21 mouse cellular contexts compared by ENCODE assay signal in the genomic region with DNA sequence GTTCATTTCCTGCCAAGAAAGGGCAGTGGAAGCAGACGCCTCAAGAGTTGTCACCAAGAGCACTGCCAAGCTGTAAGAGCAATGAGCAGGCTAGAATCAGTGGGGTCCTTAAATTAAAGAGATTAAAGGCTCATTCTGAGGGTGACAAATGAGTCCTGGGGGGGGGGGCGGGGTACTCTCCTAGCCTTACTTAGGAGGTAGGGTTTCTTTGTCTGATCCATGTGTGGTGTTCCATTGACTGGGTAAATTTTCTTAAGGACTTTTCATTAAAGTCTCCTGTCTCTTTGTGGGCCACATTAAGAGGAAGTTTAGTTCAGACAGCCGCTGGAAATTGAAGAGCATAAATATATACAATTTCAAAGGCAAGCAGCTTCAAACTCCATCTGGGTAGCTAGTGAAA.
DNase-seq lines count a peak whose midpoint lies in the region; ATAC-seq and TF ChIP-seq lines count a peak whose summit lies in the region.
"Had no signal": no experiment of that assay in that cellular context is flagged by ENCODE, and none has a peak within 500 bp of the region (broad histone marks: within the 10 kb centered on the region; RNA-seq: fewer than 3 reads in every experiment).

No protein-coding gene starts in this region.

- intact Hi-C loops in gastrocnemius, adult 2 months (cut with DNase I): no loop called here

- H3K36me3 ChIP-seq in heart, embryonic 15.5 days: peaks cover 3% of the 10 kb centered on the region; the same call in 1 of the 2 replicates

- no peak for ATAC-seq in heart, embryonic 15.5 days (replicated peaks; ENCODE audit: insufficient number of reproducible peaks, insufficient read depth, low FRiP score, low read depth)
- ATAC-seq: forebrain, embryonic 16.5 days; hindbrain, embryonic 16.5 days; intestine, embryonic 16.5 days; lung, postnatal 0 days had no signal

- peak overlapping the region; percentile 83 for H3K27ac ChIP-seq in gastrocnemius, adult 2 months
- peak overlapping the region; percentile 68 for H3K27ac ChIP-seq in heart, embryonic 15.5 days
- H3K27ac ChIP-seq in layer of hippocampus, adult 2 months: peak overlapping the region; percentile 81
- H3K27ac ChIP-seq: limb, embryonic 15.5 days; liver, embryonic 15.5 days; neural tube, embryonic 13.5 days had no signal

- TF ChIP-seq CTCF in gastrocnemius, adult 2 months (IDR thresholded peaks at IDR 0.05): no peak
- TF ChIP-seq CTCF in layer of hippocampus, adult 2 months (conservative IDR thresholded peaks at IDR 0.05): no peak

- no peak for DNase-seq in gastrocnemius, adult 2 months
- no peak for DNase-seq in gastrocnemius, adult 8-10 months (ENCODE audit: low spot score in 2 of 2)
- no peak for DNase-seq in heart, adult 18-20 months
- DNase-seq in layer of hippocampus, adult 2 months (ENCODE audit: low spot score in 2 of 2): no peak
- no peak for DNase-seq in layer of hippocampus, postnatal 36 days
- peak; percentile 40 for DNase-seq in skeletal muscle tissue, adult 2 months (ENCODE audit: low read depth, low spot score)
- DNase-seq: B cell, adult 2 months; cerebellum, adult 2 months; cerebellum, postnatal 36 days; kidney, postnatal 4 days; midbrain, embryonic 14.5 days; right cerebral cortex, adult 18-20 months had no signal

- H3K4me1 ChIP-seq in heart, embryonic 15.5 days (replicated peaks): peaks cover 59% of the 10 kb centered on the region

- peak overlapping the region; percentile 54 for H3K4me3 ChIP-seq in gastrocnemius, adult 2 months
- no peak overlapping the region for H3K4me3 ChIP-seq in heart, embryonic 15.5 days
- H3K4me3 ChIP-seq in layer of hippocampus, adult 2 months: no peak overlapping the region
- H3K4me3 ChIP-seq: limb, embryonic 15.5 days; liver, embryonic 15.5 days; megakaryocyte, embryonic 14.5 days; neural tube, embryonic 13.5 days had no signal

- no peak overlapping the region for H3K4me2 ChIP-seq in heart, embryonic 15.5 days
- H3K4me2 ChIP-seq: limb, embryonic 15.5 days; liver, embryonic 15.5 days; neural tube, embryonic 13.5 days had no signal

- H3K9me3 ChIP-seq in heart, embryonic 15.5 days (replicated peaks): no peaks in the 10 kb centered on the region
- H3K9me3 ChIP-seq: limb, embryonic 15.5 days; liver, embryonic 15.5 days; megakaryocyte, embryonic 14.5 days; neural tube, embryonic 13.5 days had no signal

- H3K27me3 ChIP-seq in heart, embryonic 15.5 days: no peaks in the 10 kb centered on the region
- H3K27me3 ChIP-seq: limb, embryonic 15.5 days; liver, embryonic 15.5 days; megakaryocyte, embryonic 14.5 days; neural tube, embryonic 13.5 days had no signal

- WGBS in heart, embryonic 15.5 days: 52% methylated on average over 3 of the region's 3 CpGs

- no peak overlapping the region for H3K9ac ChIP-seq in heart, embryonic 15.5 days
- H3K9ac ChIP-seq: limb, embryonic 15.5 days; liver, embryonic 15.5 days; neural tube, embryonic 13.5 days had no signal
